Mouse (Mus musculus): ENCODE results near the gene Wnt10a.

Gene Wnt10a

GRCm38 (mm10) chr1:74784041-74784759 is 7.1 kb upstream of the Wnt10a start:
- no peak for DNase-seq (ENCODE audit: extremely low read depth, low read depth, low spot score)

GRCm38 (mm10) chr1:74787846-74788245 is 3.5 kb upstream of the Wnt10a start:
- no peak for DNase-seq (ENCODE audit: extremely low read depth, low read depth, low spot score)

- no peak for DNase-seq (ENCODE audit: extremely low read depth, low read depth, low spot score)
Measured at GRCm38 (mm10) chr1:74788603-74789176, 2.6 kb upstream of the Wnt10a start.

GRCm38 (mm10) chr1:74790095-74790494 is 1.2 kb upstream of the Wnt10a start:
- no peak for DNase-seq (ENCODE audit: extremely low read depth, low read depth, low spot score)

GRCm38 (mm10) chr1:74792831-74793660 is 1.7 kb downstream of the Wnt10a start:
- no peak for DNase-seq (ENCODE audit: extremely low read depth, low read depth, low spot score)

- DNase-seq (ENCODE audit: extremely low read depth, low read depth, low spot score), result no peak
Measured at GRCm38 (mm10) chr1:74794487-74795144, 3.3 kb downstream of the Wnt10a start.

- DNase-seq (ENCODE audit: extremely low read depth, low read depth, low spot score), result no peak
Measured at GRCm38 (mm10) chr1:74795145-74795529, 3.8 kb downstream of the Wnt10a start.

GRCm38 (mm10) chr1:74797459-74797858 is 6.1 kb downstream of the Wnt10a start:
- DNase-seq (ENCODE audit: extremely low read depth, low read depth, low spot score), result no peak

GRCm38 (mm10) chr1:74800424-74800888 is 9.1 kb downstream of the Wnt10a start:
- DNase-seq (ENCODE audit: extremely low read depth, low read depth, low spot score), result no peak

- DNase-seq (ENCODE audit: extremely low read depth, low read depth, low spot score), result no peak
Measured at GRCm38 (mm10) chr1:74801631-74802140, 10.4 kb downstream of the Wnt10a start.

GRCm38 (mm10) chr1:74802795-74803656 is 11.7 kb downstream of the Wnt10a start:
- no peak for DNase-seq (ENCODE audit: extremely low read depth, low read depth, low spot score)

- DNase-seq (ENCODE audit: extremely low read depth, low read depth, low spot score), result no peak
Measured at GRCm38 (mm10) chr1:74804211-74804870, 13.0 kb downstream of the Wnt10a start.

- DNase-seq (ENCODE audit: extremely low read depth, low read depth, low spot score), result no peak
Measured at GRCm38 (mm10) chr1:74805340-74805835, 14.1 kb downstream of the Wnt10a start.

- no peak for DNase-seq (ENCODE audit: extremely low read depth, low read depth, low spot score)
Measured at GRCm38 (mm10) chr1:74805843-74806242, 14.5 kb downstream of the Wnt10a start.

- DNase-seq (ENCODE audit: extremely low read depth, low read depth, low spot score), result no peak
Measured at GRCm38 (mm10) chr1:74806360-74807311, 15.3 kb downstream of the Wnt10a start.

- DNase-seq (ENCODE audit: extremely low read depth, low read depth, low spot score), result no peak
Measured at GRCm38 (mm10) chr1:74807551-74808071, 16.3 kb downstream of the Wnt10a start.

GRCm38 (mm10) chr1:74808078-74808477 is 16.8 kb downstream of the Wnt10a start:
- no peak for DNase-seq (ENCODE audit: extremely low read depth, low read depth, low spot score)

GRCm38 (mm10) chr1:74809007-74809406 is 17.7 kb downstream of the Wnt10a start:
- no peak for DNase-seq (ENCODE audit: extremely low read depth, low read depth, low spot score)
